Mouse (Mus musculus) embryonic fibroblast, embryonic 13.5 days (primary cell): ENCODE data around the gene 1700001O22Rik.

Experiments used
- CTCF ChIP-seq: IDR thresholded peaks from 2 replicates; pipeline ENCODE4 v1.5.1; 2011; ENCODE audit warnings: mild to moderate bottlenecking, control low read depth, low read length, moderate library complexity, borderline replicate concordance; ENCODE audit not compliant: insufficient read depth
- POLR2A ChIP-seq: IDR thresholded peaks from 2 replicates; pipeline ENCODE4 v1.6.1; 2011; ENCODE audit warnings: low read depth, mild to moderate bottlenecking, control low read depth, low read length, moderate library complexity

- no peak for TF ChIP-seq CTCF
- TF ChIP-seq POLR2A, result no peak
These were observed 34.9 kb downstream of the 1700001O22Rik start for GRCm38 (mm10) chr2:30768529-30768928.
